In the genomic region with DNA sequence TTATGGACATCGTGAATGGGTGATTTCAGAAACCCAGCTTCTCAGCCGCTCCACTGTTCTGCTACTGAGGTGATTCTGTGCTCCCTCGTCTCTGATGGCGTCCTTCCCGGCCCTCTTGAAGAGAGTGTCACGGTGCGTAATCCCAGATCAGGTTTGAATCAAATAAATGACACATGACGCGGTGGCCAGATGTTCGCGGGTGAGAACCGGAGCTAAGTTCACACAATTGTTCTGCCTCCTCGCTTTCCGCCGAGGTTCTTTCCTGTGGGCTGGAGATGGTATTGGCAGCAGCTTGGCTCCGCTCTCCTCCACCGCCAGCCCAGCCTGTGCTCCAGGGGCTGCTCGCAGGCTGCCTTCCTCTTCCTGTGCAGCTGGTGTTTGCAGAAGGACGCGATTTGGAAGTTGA, we compare ENCODE assay signal across 8 mouse cellular contexts.
A peak's percentile ranks its signal among the peaks of the same experiment; 100 is the strongest.
DNase-seq lines count a peak whose midpoint lies in the region; ATAC-seq and TF ChIP-seq lines count a peak whose summit lies in the region.

No protein-coding gene starts in this region.

- H3K9ac ChIP-seq in intestine, embryonic 15.5 days, result no peak overlapping the region
- H3K9ac ChIP-seq in limb, embryonic 14.5 days (ENCODE audit: low read depth, low read length, severe bottlenecking), result peak overlapping the region; percentile 6; the same call in 1 of the 2 replicates

- 0 out of 2 replicates have a peak overlapping the region, but pooled peaks have one; percentile 1 for H3K4me3 ChIP-seq in intestine, embryonic 15.5 days (replicated peaks)
- H3K4me3 ChIP-seq in limb, embryonic 14.5 days (replicated peaks; ENCODE audit: low read length), result peak overlapping the region; percentile 10; the same call in 1 of the 2 replicates
- H3K4me3 ChIP-seq in midbrain, embryonic 10.5 days, result no peak overlapping the region

- 44% methylated on average over 20 of the region's 20 CpGs for WGBS in intestine, embryonic 15.5 days
- 51% methylated on average over 20 of the region's 20 CpGs for WGBS in limb, embryonic 14.5 days
- 77% methylated on average over 20 of the region's 20 CpGs for WGBS in midbrain, embryonic 10.5 days

- ATAC-seq in intestine, embryonic 15.5 days, result no peak
- peak; percentile 70; the same call in 1 of the 2 replicates for ATAC-seq in limb, embryonic 14.5 days (ENCODE audit: low FRiP score, low read depth)

- H3K27ac ChIP-seq in intestine, embryonic 15.5 days, result peak overlapping the region; percentile 54; the same call in 1 of the 2 replicates
- H3K27ac ChIP-seq in limb, embryonic 14.5 days (replicated peaks; ENCODE audit: low read depth, low read length), result peak overlapping the region; percentile 55; the same call in 1 of the 2 replicates
- H3K27ac ChIP-seq in midbrain, embryonic 10.5 days (replicated peaks), result no peak overlapping the region; the same call in 1 of the 2 replicates

- peaks cover 9% of the 10 kb centered on the region; the same call in 1 of the 2 replicates for H3K4me1 ChIP-seq in intestine, embryonic 15.5 days (replicated peaks)
- H3K4me1 ChIP-seq in limb, embryonic 14.5 days (ENCODE audit: control insufficient read depth, insufficient read depth, low read length), result peaks cover 8% of the 10 kb centered on the region; the same call in 1 of the 2 replicates
- 0 out of 2 replicates have a peak, but pooled peaks cover 7% of the 10 kb centered on the region for H3K4me1 ChIP-seq in midbrain, embryonic 10.5 days

- H3K27me3 ChIP-seq in intestine, embryonic 15.5 days (replicated peaks), result no peaks in the 10 kb centered on the region
- no peaks in the 10 kb centered on the region for H3K27me3 ChIP-seq in limb, embryonic 14.5 days (ENCODE audit: control insufficient read depth, insufficient read depth, low read length)
- H3K27me3 ChIP-seq in midbrain, embryonic 10.5 days (ENCODE audit: low read depth, poor library complexity, severe bottlenecking), result no peaks in the 10 kb centered on the region

- peak overlapping the region; percentile 49 for H3K4me2 ChIP-seq in intestine, embryonic 15.5 days (replicated peaks)
- H3K4me2 ChIP-seq in limb, embryonic 14.5 days (replicated peaks; ENCODE audit: low read depth, low read length, severe bottlenecking), result peak overlapping the region; percentile 36

- DNase-seq in cerebellum, postnatal 10 days, result peak; percentile 31 to 34
- DNase-seq in cerebellum, postnatal 36 days, result no peak
- peak; percentile 40 to 61 for DNase-seq in adrenal gland, postnatal 36 days
- peak; percentile 64 to 85 for DNase-seq in heart, adult 18-20 months
- DNase-seq in limb, embryonic 14.5 days (ENCODE audit: low spot score), result peak; percentile 38
- peak; percentile 28 for DNase-seq in midbrain, embryonic 10.5 days (ENCODE audit: low spot score)
- peak; percentile 60 for DNase-seq in thymus, postnatal 25 days

- H3K9me3 ChIP-seq in intestine, embryonic 15.5 days, result no peaks in the 10 kb centered on the region
- H3K9me3 ChIP-seq in limb, embryonic 14.5 days (ENCODE audit: control insufficient read depth, low read length), result no peaks in the 10 kb centered on the region
- no peaks in the 10 kb centered on the region for H3K9me3 ChIP-seq in midbrain, embryonic 10.5 days (replicated peaks)

- no peaks in the 10 kb centered on the region for H3K36me3 ChIP-seq in intestine, embryonic 15.5 days
- H3K36me3 ChIP-seq in limb, embryonic 14.5 days (ENCODE audit: control insufficient read depth, insufficient read depth, low read length), result no peaks in the 10 kb centered on the region
- H3K36me3 ChIP-seq in midbrain, embryonic 10.5 days, result no peaks in the 10 kb centered on the region

- TF ChIP-seq POLR2A in limb, embryonic 14.5 days (IDR thresholded peaks at IDR 0.05; ENCODE audit: borderline replicate concordance, extremely low read depth, insufficient read depth, insufficient read length), result no peak

Comparison
In these comparisons a context has a peak if more than half of its experiments do, and no peak if none do; other contexts are left out.
1. DNase-seq: peak in cerebellum, postnatal 10 days (2 of 2), adrenal gland, postnatal 36 days (2 of 2), heart, adult 18-20 months (2 of 2), limb, embryonic 14.5 days (single experiment), midbrain, embryonic 10.5 days (single experiment) and thymus, postnatal 25 days (single experiment); none in cerebellum, postnatal 36 days (0 of 2).